Mouse (Mus musculus) activated CD4-positive, CD25-positive, alpha-beta regulatory T cell, adult 4 months (primary cell): ENCODE results near the gene Marf1. TPM values are rescaled to one million over a fixed set of nuclear protein-coding genes. Genes with fewer than 3 reads are reported as not detected.
"Not testable (repeated sequence)": the region's sequence is repeated elsewhere in the genome, so short reads cannot be mapped to it uniquely, and the experiment has no call there.

Experiments used
- ATAC-seq: one replicate; pipeline ENCODE4 v1.8.0; 2017
- polyA plus RNA-seq, 2 experiments: library from polyadenylated mRNA; unstranded; fragments of 100-300 nt; shearing (Covaris generic); gene quantifications; one replicate each; pipeline ENCODE4 v1.2.1; 2017

The Marf1 gene
- 10 to 100 TPM; 29.1 to 33.9 TPM for polyA plus RNA-seq

- ATAC-seq: peak; percentile 73
These were observed at the start of gene Marf1, which contains the start of gene Nde1 for GRCm38 (mm10) chr16:14162988-14163416. Marf1 (minus strand) TSS chr16:14163351. Nde1 (plus strand) TSS chr16:14163275.

DNA sequence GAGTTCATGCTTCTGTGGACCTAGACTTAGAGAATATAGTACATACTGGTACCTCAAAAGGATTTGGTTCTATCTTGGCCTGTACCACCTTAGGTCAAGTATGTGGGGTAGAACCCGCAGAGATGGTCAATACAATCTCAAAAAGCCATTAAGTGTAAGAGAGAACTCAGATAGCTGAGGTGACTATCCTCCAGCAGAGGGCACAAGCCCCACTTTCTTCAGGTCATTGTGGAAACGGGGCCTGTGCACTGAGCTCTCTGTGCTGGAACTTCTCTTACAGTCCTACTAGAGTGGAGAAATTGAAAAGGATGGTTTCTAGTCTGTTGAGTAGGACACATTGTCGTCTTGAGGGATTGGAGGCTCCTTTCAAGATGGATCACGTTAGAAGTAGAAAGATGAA is 35.6 kb upstream of the Marf1 start:
- ATAC-seq: no peak

- no peak for ATAC-seq
These were observed 32.3 kb upstream of the Marf1 start for GRCm38 (mm10) chr16:14195427-14195826.

- ATAC-seq: no peak
These were observed 31.2 kb upstream of the Marf1 start for GRCm38 (mm10) chr16:14194164-14194950.

DNA sequence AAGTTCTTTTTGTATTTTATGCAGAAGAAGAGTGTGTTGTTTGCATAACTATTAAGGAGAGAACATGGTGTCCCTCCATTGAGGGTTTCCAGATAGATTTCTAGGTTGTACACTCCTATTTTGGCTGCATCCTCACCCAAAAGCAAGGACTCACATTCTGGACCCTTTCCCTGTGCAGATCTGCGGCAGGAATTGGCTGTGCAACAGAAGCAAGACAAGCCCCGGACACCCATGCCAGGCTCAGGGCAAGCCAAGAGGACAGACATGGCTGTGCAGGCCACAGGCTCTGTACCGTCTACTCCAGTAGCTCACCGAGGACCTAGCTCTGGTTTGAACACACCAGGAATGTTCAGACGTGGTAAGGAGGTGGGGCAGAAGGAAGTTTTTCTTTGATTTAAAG is 22.4 kb upstream of the Marf1 start:
- ATAC-seq: no peak

- ATAC-seq: no peak
These were observed 20.7 kb upstream of the Marf1 start for GRCm38 (mm10) chr16:14183856-14184255.

DNA sequence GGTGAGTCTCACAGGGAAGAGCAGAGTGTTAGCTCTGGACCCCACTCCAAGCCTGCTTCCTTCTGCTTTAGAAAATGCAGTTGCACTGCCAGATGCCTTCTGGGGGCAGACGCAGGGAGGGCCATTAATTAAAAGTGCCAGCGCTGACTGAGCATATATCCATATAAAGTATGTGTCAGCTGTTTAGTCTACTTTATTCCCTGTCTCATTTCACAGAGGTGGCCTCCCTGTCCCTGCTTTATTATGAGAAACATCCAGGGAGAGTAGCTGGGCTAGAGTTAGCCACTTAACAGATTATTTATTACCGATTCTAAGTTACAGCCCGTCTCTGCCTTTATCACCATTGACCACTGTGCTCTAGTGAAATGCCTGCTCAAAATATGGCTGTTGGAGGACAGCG is 19.2 kb upstream of the Marf1 start:
- no peak for ATAC-seq

DNA sequence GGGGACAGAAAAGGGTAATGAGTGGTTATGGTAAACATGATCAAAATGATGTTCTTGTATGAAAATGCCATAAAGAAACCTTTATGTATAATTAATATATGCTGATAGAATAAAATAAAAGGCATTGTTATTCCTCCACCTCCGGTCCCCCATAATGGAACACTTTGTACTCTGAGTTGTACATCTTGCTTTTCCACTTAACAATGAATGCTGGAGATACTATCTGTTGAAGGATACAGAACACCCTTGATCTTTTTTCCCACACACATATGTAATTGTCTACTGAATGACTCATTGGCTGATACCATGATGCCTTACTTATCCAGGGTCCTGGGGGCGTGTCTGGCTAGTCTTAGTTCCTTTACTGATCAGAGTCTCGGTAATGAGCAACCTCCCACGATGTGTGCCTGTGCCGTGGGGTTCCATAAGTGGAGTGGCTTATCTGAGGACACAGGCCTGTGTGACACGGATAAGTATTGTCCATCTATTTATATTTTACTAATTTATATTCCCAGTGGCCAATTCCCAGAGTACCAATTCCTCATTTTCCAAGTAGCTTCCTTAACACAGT is 17.1 kb upstream of the Marf1 start:
- no peak for ATAC-seq

DNA sequence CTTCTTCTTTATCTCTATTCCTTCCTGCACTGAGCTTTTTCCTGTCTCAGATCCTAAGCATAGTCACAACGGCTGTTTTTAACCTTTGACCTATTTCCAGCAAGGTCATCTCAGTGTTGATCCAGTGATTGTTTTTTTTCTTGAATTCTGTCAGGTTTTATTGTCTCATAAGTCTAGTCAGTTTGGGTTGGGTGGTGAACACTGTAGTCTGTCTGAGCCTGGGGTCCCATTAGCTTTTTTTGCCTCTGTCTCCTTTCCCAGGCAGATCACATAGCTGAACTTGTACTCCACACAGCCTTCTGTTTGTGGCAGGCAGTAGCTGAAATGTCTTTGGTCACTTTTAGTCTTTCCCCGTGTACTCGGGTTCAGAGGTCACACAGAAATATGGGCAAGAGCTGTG is 14.9 kb upstream of the Marf1 start:
- no peak for ATAC-seq

- no peak for ATAC-seq
These were observed 6.6 kb upstream of the Marf1 start for GRCm38 (mm10) chr16:14169706-14170105.

GRCm38 (mm10) chr16:14166490-14166889 is 3.3 kb upstream of the Marf1 start:
- no peak for ATAC-seq

DNA sequence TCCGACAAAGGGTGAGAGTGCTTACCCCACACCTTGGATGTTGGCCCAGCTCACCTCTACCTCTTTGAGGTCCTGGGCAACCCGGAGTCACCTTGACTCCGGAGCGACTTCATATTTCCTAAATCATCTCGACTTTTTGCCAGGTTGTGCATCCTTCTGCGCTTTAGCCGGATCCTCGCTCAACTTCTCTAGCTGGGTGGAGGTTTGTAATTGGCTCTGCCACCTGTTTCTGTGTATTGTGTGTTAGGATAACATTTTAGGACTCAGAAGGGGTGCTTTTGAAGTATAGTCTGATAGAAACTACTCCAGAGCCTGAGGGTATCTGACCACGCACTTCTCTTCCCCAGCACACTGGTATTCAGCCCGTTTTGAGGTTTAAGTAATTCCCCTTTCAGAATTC is 580 bp upstream of the Marf1 start:
- no peak for ATAC-seq

DNA sequence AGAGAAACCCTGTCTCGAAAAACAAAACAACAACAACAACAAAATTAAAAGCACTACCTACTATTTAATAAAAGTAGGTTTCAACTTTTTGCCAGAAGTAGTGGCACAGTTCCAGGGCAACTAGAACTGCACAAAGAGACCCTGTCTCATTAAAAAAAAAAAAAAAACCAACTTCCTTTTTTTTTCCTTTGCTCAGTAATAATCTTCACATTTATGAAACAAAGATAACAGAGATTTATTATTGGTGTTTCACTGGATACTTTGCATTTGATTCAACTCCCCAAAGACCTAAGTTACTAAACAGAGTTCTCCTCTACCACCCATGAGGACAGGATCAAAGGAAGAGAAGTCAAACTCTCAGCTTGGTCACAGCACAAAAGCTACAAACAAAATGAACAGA is 2.2 kb downstream of the Marf1 start:
- ATAC-seq: no peak

DNA sequence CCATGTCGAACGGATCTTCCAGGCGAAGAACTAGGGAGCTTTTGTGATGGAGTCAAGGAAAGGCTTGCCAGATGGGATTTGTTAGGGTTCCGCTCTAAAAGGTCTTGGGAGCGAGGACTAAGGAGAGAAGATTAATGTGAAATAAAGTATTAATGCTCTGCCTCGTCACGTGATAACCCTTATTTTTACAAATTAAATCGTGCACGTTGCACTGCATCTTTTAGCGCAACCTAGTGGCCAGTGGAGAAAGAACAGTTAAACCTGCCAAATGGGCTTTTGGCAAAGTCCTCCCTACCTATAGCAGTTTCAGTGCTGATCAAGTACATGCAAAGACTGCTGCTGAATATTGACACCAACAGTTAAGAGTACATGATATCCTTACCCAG is 3.4 kb downstream of the Marf1 start:
- ATAC-seq: peak; percentile 24

GRCm38 (mm10) chr16:14158936-14159745 is 4.0 kb downstream of the Marf1 start:
- ATAC-seq: peak; percentile 74

DNA sequence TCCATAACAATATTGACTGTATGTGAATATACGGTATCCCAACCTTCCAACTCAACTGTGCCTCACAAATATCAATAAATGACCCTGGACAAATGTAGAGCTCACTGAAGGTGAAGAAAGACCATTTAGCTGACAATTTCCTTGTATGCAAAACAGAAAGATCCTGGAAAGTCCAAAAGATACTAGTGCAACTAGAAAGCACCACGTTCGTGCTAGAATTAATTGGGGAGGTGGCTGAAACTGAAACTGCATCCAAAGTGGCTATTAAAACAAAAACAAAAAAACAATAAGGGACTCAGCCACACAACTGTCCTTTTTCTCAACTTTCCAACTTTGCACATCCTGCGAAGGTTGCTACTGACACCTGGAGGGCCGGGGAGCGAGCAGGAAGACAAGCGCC is 4.6 kb downstream of the Marf1 start:
- ATAC-seq: no peak

DNA sequence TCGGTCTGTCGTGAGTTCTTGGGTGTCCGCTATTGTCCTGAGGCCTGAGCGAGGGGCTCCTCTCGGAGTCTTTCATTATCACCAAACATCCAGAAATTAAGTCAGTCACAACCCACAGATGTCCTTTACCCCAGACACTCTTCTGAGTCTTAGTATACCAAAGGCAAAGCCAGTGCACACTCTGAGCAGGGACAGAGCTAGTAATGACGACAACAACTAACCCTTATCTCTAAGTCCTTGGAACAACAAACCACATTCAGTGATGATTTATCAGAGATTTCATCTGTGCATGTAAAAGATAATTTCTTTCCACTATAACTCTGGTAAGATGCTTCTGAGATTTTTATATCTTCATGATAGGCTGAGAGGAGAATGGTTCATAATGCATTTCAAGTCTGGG is 6.8 kb downstream of the Marf1 start:
- ATAC-seq: no peak

DNA sequence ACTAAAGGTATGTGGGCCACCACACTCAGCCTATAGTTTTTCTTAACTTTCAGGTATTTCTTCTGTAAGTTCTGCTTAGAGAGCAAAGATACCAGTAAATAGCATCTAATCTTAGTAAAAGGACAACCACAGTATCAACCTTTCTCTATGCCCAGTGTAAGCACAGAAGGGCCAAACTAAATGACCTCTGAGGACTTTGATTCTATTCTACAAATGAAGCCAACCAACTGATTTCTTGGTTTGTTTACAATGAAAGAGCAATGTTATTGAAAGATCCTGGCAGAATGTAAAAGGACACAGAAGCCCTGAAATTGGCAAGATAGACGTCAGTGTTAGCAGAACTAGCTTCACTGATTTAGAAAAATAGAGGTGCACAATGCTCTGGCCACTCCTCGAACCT is 7.5 kb downstream of the Marf1 start:
- ATAC-seq: not testable (repeated sequence)

DNA sequence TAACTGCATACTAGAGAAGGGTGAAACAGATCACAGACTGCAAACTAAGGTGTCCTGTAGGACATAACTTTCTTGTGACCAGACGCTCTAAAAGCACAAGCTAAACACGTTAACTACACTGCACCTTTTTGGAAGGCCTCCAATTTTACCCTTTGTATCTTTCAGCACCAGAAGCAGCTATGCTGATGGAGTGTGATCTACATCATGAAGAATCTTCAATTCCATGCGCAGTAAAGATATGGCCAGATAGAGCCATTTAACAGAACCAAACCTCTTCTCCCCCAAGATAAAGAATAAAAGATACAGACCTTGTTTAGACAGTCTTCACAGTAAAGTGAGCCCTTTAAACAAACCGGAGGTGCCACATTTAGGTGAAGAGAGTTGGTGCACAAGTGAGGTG is 11.4 kb downstream of the Marf1 start:
- ATAC-seq: no peak

DNA sequence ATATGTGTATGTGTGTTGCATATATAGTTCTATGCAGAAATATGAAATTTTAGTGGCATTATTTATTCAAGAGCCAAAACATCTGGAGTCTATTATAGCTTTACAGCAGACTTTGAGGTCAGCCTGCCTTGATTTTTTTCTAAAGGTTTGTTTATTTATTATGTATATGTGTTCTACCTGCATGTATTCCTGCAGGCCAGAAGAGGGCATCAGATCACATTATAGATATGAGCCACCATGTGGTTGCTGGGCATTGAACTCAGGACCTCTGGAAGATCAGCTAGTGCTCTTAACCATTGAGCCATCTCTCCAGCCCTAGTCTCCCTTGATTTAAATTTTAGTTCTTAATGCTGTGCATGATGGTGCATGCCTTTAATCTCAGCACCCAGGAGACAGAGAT is 15.4 kb downstream of the Marf1 start:
- no peak for ATAC-seq

GRCm38 (mm10) chr16:14143298-14143697 is 19.9 kb downstream of the Marf1 start:
- no peak for ATAC-seq

GRCm38 (mm10) chr16:14139106-14139505 is 24.0 kb downstream of the Marf1 start:
- no peak for ATAC-seq

- ATAC-seq: no peak
These were observed 25.1 kb downstream of the Marf1 start for GRCm38 (mm10) chr16:14137976-14138561.
